Comparison of ENCODE assay signal across 16 mouse cellular contexts in the genomic region with DNA sequence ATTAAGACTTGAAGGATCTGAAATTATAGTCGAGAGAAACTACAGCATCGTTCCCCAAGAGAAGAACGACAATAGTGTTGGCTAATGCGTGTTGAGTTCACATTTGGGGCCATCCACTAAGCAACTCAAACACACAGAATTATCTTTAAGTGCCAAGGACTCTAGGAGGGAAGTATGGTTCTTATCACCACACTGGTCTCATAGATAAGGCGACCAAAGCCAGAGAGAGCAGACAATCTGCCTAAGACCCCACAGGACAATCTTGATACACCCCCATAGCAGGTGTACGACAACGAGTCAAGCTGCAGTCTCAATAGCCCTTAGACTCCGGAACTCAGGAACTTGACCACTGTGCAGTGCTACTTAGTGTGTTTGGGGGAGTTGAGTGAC.
DNase-seq lines count a peak whose midpoint lies in the region; ATAC-seq and TF ChIP-seq lines count a peak whose summit lies in the region.
"Had no signal": no experiment of that assay in that cellular context is flagged by ENCODE, and none has a peak within 500 bp of the region (broad histone marks: within the 10 kb centered on the region; RNA-seq: fewer than 3 reads in every experiment).

No protein-coding gene starts in this region.

- no peaks in the 10 kb centered on the region for H3K27me3 ChIP-seq in heart, embryonic 15.5 days
- no peaks in the 10 kb centered on the region for H3K27me3 ChIP-seq in liver, embryonic 12.5 days (replicated peaks)
- no peaks in the 10 kb centered on the region for H3K27me3 ChIP-seq in liver, postnatal 0 days (ENCODE audit: insufficient read depth, low read length)
- no peaks in the 10 kb centered on the region for H3K27me3 ChIP-seq in liver, embryonic 15.5 days
- H3K27me3 ChIP-seq in kidney, adult 2 months (replicated peaks; ENCODE audit: control insufficient read depth, insufficient read depth, low read length), result no peaks in the 10 kb centered on the region; the same call in 1 of the 2 replicates
- H3K27me3 ChIP-seq: midbrain, embryonic 13.5 days had no signal

- WGBS in heart, embryonic 15.5 days, result 23% methylated on average over 8 of the region's 8 CpGs
- WGBS in liver, embryonic 12.5 days (ENCODE audit: insufficient replicate concordance), result 6% methylated on average over 8 of the region's 8 CpGs
- 28% methylated on average over 8 of the region's 8 CpGs for WGBS in liver, postnatal 0 days (ENCODE audit: insufficient replicate concordance)
- WGBS in liver, embryonic 15.5 days (ENCODE audit: insufficient replicate concordance), result 6% methylated on average over 8 of the region's 8 CpGs
- 76% methylated on average over 8 of the region's 8 CpGs for WGBS in kidney, adult 2 months

- H3K9ac ChIP-seq in heart, embryonic 15.5 days, result no peak overlapping the region
- 0 out of 2 replicates have a peak overlapping the region, but pooled peaks have one; percentile 45 for H3K9ac ChIP-seq in liver, embryonic 12.5 days
- H3K9ac ChIP-seq in liver, postnatal 0 days (replicated peaks), result no peak overlapping the region
- no peak overlapping the region for H3K9ac ChIP-seq in liver, embryonic 15.5 days
- H3K9ac ChIP-seq: midbrain, embryonic 13.5 days had no signal

- no peak for ATAC-seq in heart, embryonic 15.5 days (replicated peaks; ENCODE audit: insufficient number of reproducible peaks, insufficient read depth, low FRiP score, low read depth)
- peak; percentile 85 for ATAC-seq in liver, embryonic 12.5 days
- ATAC-seq in liver, postnatal 0 days, result no peak
- ATAC-seq in common myeloid progenitor, adult 5-6 weeks (replicated peaks; ENCODE audit: low read depth, poor library complexity, severe bottlenecking), result 0 out of 2 replicates have a peak, but pooled peaks have one; percentile 42
- 0 out of 2 replicates have a peak, but pooled peaks have one; percentile 37 for ATAC-seq in liver, embryonic 15.5 days (ENCODE audit: insufficient read depth)
- ATAC-seq: activated CD4-positive, CD25-positive, alpha-beta regulatory T cell, adult 4 months; CD4-positive, CD25-positive, alpha-beta regulatory T cell, adult 4 months; inflammation-experienced regulatory T-cells, adult 6 months had no signal

- no peaks in the 10 kb centered on the region for H3K36me3 ChIP-seq in heart, embryonic 15.5 days
- H3K36me3 ChIP-seq in liver, embryonic 12.5 days, result no peaks in the 10 kb centered on the region
- no peaks in the 10 kb centered on the region for H3K36me3 ChIP-seq in liver, postnatal 0 days (replicated peaks; ENCODE audit: insufficient read depth, low read length)
- no peaks in the 10 kb centered on the region for H3K36me3 ChIP-seq in liver, embryonic 15.5 days (replicated peaks)
- H3K36me3 ChIP-seq in kidney, adult 2 months (ENCODE audit: control insufficient read depth, insufficient read depth, low read length), result no peaks in the 10 kb centered on the region
- H3K36me3 ChIP-seq: limb, embryonic 10.5 days; midbrain, embryonic 13.5 days had no signal

- no peak for TF ChIP-seq POLR2A in kidney, adult 2 months (IDR thresholded peaks at IDR 0.05; ENCODE audit: low read depth, low read length)

- peak overlapping the region; percentile 42; the same call in 1 of the 2 replicates for H3K27ac ChIP-seq in heart, embryonic 15.5 days
- 0 out of 2 replicates have a peak overlapping the region, but pooled peaks have one; percentile 17 for H3K27ac ChIP-seq in liver, embryonic 12.5 days
- no peak overlapping the region for H3K27ac ChIP-seq in liver, postnatal 0 days (ENCODE audit: low read depth)
- no peak overlapping the region for H3K27ac ChIP-seq in liver, embryonic 15.5 days (replicated peaks)
- no peak overlapping the region for H3K27ac ChIP-seq in kidney, adult 2 months (ENCODE audit: insufficient read depth, low read depth, low read length)
- H3K27ac ChIP-seq: limb, embryonic 10.5 days; midbrain, embryonic 13.5 days had no signal

- no peaks in the 10 kb centered on the region for H3K9me3 ChIP-seq in heart, embryonic 15.5 days (replicated peaks)
- no peaks in the 10 kb centered on the region for H3K9me3 ChIP-seq in liver, embryonic 12.5 days (replicated peaks)
- H3K9me3 ChIP-seq in liver, postnatal 0 days (ENCODE audit: low read length), result no peaks in the 10 kb centered on the region
- no peaks in the 10 kb centered on the region for H3K9me3 ChIP-seq in liver, embryonic 15.5 days (replicated peaks)
- H3K9me3 ChIP-seq: limb, embryonic 10.5 days; midbrain, embryonic 13.5 days had no signal

- H3K4me1 ChIP-seq in heart, embryonic 15.5 days (replicated peaks), result peaks cover 14% of the 10 kb centered on the region
- H3K4me1 ChIP-seq in liver, embryonic 12.5 days, result peaks cover 45% of the 10 kb centered on the region
- no peaks in the 10 kb centered on the region for H3K4me1 ChIP-seq in liver, postnatal 0 days (ENCODE audit: insufficient read depth)
- H3K4me1 ChIP-seq in liver, embryonic 15.5 days (replicated peaks), result peaks cover 8% of the 10 kb centered on the region; the same call in 1 of the 2 replicates
- no peaks in the 10 kb centered on the region for H3K4me1 ChIP-seq in kidney, adult 2 months (ENCODE audit: control insufficient read depth, insufficient read depth, low read length)

- TF ChIP-seq EP300 in liver, postnatal 0 days (IDR thresholded peaks at IDR 0.05; ENCODE audit: low read depth), result no peak

- peak overlapping the region; percentile 45 for H3K4me2 ChIP-seq in heart, embryonic 15.5 days
- peak overlapping the region; percentile 52 for H3K4me2 ChIP-seq in liver, embryonic 12.5 days
- H3K4me2 ChIP-seq in liver, postnatal 0 days (ENCODE audit: low read depth, low read length), result no peak overlapping the region
- H3K4me2 ChIP-seq in liver, embryonic 15.5 days, result peak overlapping the region; percentile 19; the same call in 1 of the 2 replicates
- H3K4me2 ChIP-seq: midbrain, embryonic 13.5 days had no signal

- TF ChIP-seq CTCF in liver, postnatal 0 days (IDR thresholded peaks at IDR 0.05; ENCODE audit: low read depth), result no peak
- TF ChIP-seq CTCF in kidney, adult 2 months (conservative IDR thresholded peaks at IDR 0.05; ENCODE audit: insufficient read depth, insufficient read length, low read depth, low read length), result no peak

- no peak overlapping the region for H3K4me3 ChIP-seq in heart, embryonic 15.5 days
- no peak overlapping the region for H3K4me3 ChIP-seq in liver, embryonic 12.5 days
- H3K4me3 ChIP-seq in liver, postnatal 0 days (ENCODE audit: low read depth, low read length), result no peak overlapping the region
- H3K4me3 ChIP-seq in liver, embryonic 15.5 days (replicated peaks), result no peak overlapping the region
- no peak overlapping the region for H3K4me3 ChIP-seq in kidney, adult 2 months (ENCODE audit: insufficient read depth, low read depth, low read length)
- H3K4me3 ChIP-seq: limb, embryonic 10.5 days; midbrain, embryonic 13.5 days had no signal

- DNase-seq in heart, adult 8-10 months (ENCODE audit: low spot score), result no peak
- no peak for DNase-seq in liver, postnatal 0 days
- DNase-seq in kidney, postnatal 4 days, result no peak
- DNase-seq in kidney, adult 2 months, result no peak
- DNase-seq: gastrocnemius, postnatal 14 days; right cerebral cortex, postnatal 25 days; thymus, postnatal 14 days had no signal

Comparison
In these comparisons a context has a peak if more than half of its experiments do, and no peak if none do; other contexts are left out.
1. ATAC-seq: peak in liver, embryonic 12.5 days (single experiment), common myeloid progenitor, adult 5-6 weeks (single experiment) and liver, embryonic 15.5 days (single experiment); none in heart, embryonic 15.5 days (single experiment) and liver, postnatal 0 days (single experiment).
2. H3K27ac ChIP-seq: peak in heart, embryonic 15.5 days (single experiment) and liver, embryonic 12.5 days (single experiment); none in liver, postnatal 0 days (single experiment), liver, embryonic 15.5 days (single experiment) and kidney, adult 2 months (single experiment).